Mouse (Mus musculus): ENCODE data around the gene Eif1. TPM values are rescaled to one million over a fixed set of nuclear protein-coding genes. Genes with fewer than 3 reads are reported as not detected.

The Eif1 gene
- polyA plus RNA-seq, 1 experiment from 2014 or later = 1,744 TPM

- Histone ChIP-seq H3K27me3 (ENCODE audit: control insufficient read depth, insufficient read depth, low read length) (no peaks in the 10 kb centered on the region), H3K9ac (ENCODE audit: low read depth, low read length) (no peak overlapping the region), H3K4me3 (ENCODE audit: low read length) (no peak overlapping the region), H3K4me2 (replicated peaks; ENCODE audit: low read depth, low read length) (no peak overlapping the region), H3K27ac (ENCODE audit: low read depth, low read length) (no peak overlapping the region), H3K36me3 (ENCODE audit: control insufficient read depth, insufficient read depth, low read length) (no peaks in the 10 kb centered on the region), H3K4me1 (ENCODE audit: control insufficient read depth, insufficient read depth, low read length) (no peaks in the 10 kb centered on the region), H3K9me3 (ENCODE audit: control insufficient read depth, low read length) (no peaks in the 10 kb centered on the region)
- ATAC-seq (ENCODE audit: low FRiP score, low TSS enrichment) = no peak
- 76% methylated on average over 4 of the region's 4 CpGs for WGBS
Observed at GRCm38 (mm10) chr11:100284988-100285387, 34.7 kb upstream of the Eif1 start.

- no peak for ATAC-seq (ENCODE audit: low FRiP score, low TSS enrichment)
- H3K4me1 ChIP-seq (ENCODE audit: control insufficient read depth, insufficient read depth, low read length) = no peaks in the 10 kb centered on the region
- H3K36me3 ChIP-seq (ENCODE audit: control insufficient read depth, insufficient read depth, low read length) = no peaks in the 10 kb centered on the region
- H3K9me3 ChIP-seq (ENCODE audit: control insufficient read depth, low read length) = no peaks in the 10 kb centered on the region
- H3K27ac ChIP-seq (ENCODE audit: low read depth, low read length) = no peak overlapping the region
- no peak overlapping the region for H3K4me2 ChIP-seq (replicated peaks; ENCODE audit: low read depth, low read length)
- 50% methylated on average over 10 of the region's 10 CpGs for WGBS
- H3K9ac ChIP-seq (ENCODE audit: low read depth, low read length) = no peak overlapping the region
- H3K27me3 ChIP-seq (ENCODE audit: control insufficient read depth, insufficient read depth, low read length) = no peaks in the 10 kb centered on the region
- H3K4me3 ChIP-seq (ENCODE audit: low read length) = no peak overlapping the region
Observed at GRCm38 (mm10) chr11:100287024-100287423, 32.7 kb upstream of the Eif1 start.

GRCm38 (mm10) chr11:100288942-100289341, 30.7 kb upstream of the Eif1 start:
- 86% methylated on average over 6 of the region's 6 CpGs for WGBS
- Histone ChIP-seq H3K27me3 (ENCODE audit: control insufficient read depth, insufficient read depth, low read length) (no peaks in the 10 kb centered on the region), H3K4me2 (replicated peaks; ENCODE audit: low read depth, low read length) (no peak overlapping the region), H3K27ac (ENCODE audit: low read depth, low read length) (no peak overlapping the region), H3K4me3 (ENCODE audit: low read length) (no peak overlapping the region), H3K4me1 (ENCODE audit: control insufficient read depth, insufficient read depth, low read length) (no peaks in the 10 kb centered on the region), H3K36me3 (ENCODE audit: control insufficient read depth, insufficient read depth, low read length) (no peaks in the 10 kb centered on the region), H3K9me3 (ENCODE audit: control insufficient read depth, low read length) (no peaks in the 10 kb centered on the region), H3K9ac (ENCODE audit: low read depth, low read length) (no peak overlapping the region)
- ATAC-seq (ENCODE audit: low FRiP score, low TSS enrichment) = no peak

- 47% methylated on average over 5 of the region's 5 CpGs for WGBS
- no peak for ATAC-seq (ENCODE audit: low FRiP score, low TSS enrichment)
- no peak overlapping the region for H3K9ac ChIP-seq (ENCODE audit: low read depth, low read length)
- H3K36me3 ChIP-seq (ENCODE audit: control insufficient read depth, insufficient read depth, low read length) = no peaks in the 10 kb centered on the region
- H3K4me1 ChIP-seq (ENCODE audit: control insufficient read depth, insufficient read depth, low read length) = no peaks in the 10 kb centered on the region
- no peak overlapping the region for H3K4me3 ChIP-seq (ENCODE audit: low read length)
- no peak overlapping the region for H3K27ac ChIP-seq (ENCODE audit: low read depth, low read length)
- H3K27me3 ChIP-seq (ENCODE audit: control insufficient read depth, insufficient read depth, low read length) = no peaks in the 10 kb centered on the region
- no peak overlapping the region for H3K4me2 ChIP-seq (replicated peaks; ENCODE audit: low read depth, low read length)
- H3K9me3 ChIP-seq (ENCODE audit: control insufficient read depth, low read length) = no peaks in the 10 kb centered on the region
Observed at GRCm38 (mm10) chr11:100290235-100290634, 29.4 kb upstream of the Eif1 start.

GRCm38 (mm10) chr11:100292884-100293283, 26.8 kb upstream of the Eif1 start:
- Histone ChIP-seq H3K36me3 (ENCODE audit: control insufficient read depth, insufficient read depth, low read length) (no peaks in the 10 kb centered on the region), H3K27me3 (ENCODE audit: control insufficient read depth, insufficient read depth, low read length) (no peaks in the 10 kb centered on the region), H3K27ac (ENCODE audit: low read depth, low read length) (no peak overlapping the region), H3K9me3 (ENCODE audit: control insufficient read depth, low read length) (no peaks in the 10 kb centered on the region), H3K9ac (ENCODE audit: low read depth, low read length) (no peak overlapping the region), H3K4me2 (replicated peaks; ENCODE audit: low read depth, low read length) (no peak overlapping the region), H3K4me3 (ENCODE audit: low read length) (no peak overlapping the region), H3K4me1 (ENCODE audit: control insufficient read depth, insufficient read depth, low read length) (no peaks in the 10 kb centered on the region)
- ATAC-seq (ENCODE audit: low FRiP score, low TSS enrichment) = no peak
- 55% methylated on average over 6 of the region's 6 CpGs for WGBS

- Histone ChIP-seq H3K9me3 (ENCODE audit: control insufficient read depth, low read length) (no peaks in the 10 kb centered on the region), H3K27ac (ENCODE audit: low read depth, low read length) (no peak overlapping the region), H3K9ac (ENCODE audit: low read depth, low read length) (no peak overlapping the region), H3K4me1 (ENCODE audit: control insufficient read depth, insufficient read depth, low read length) (no peaks in the 10 kb centered on the region), H3K4me2 (replicated peaks; ENCODE audit: low read depth, low read length) (no peak overlapping the region), H3K36me3 (ENCODE audit: control insufficient read depth, insufficient read depth, low read length) (no peaks in the 10 kb centered on the region), H3K4me3 (ENCODE audit: low read length) (no peak overlapping the region), H3K27me3 (ENCODE audit: control insufficient read depth, insufficient read depth, low read length) (no peaks in the 10 kb centered on the region)
- ATAC-seq (ENCODE audit: low FRiP score, low TSS enrichment) = peak; percentile 44; the same call in 1 of the 2 replicates
- 4% methylated on average over 10 of the region's 10 CpGs for WGBS
Observed at GRCm38 (mm10) chr11:100295308-100295707, 24.4 kb upstream of the Eif1 start.

- Histone ChIP-seq H3K4me1 (ENCODE audit: control insufficient read depth, insufficient read depth, low read length) (no peaks in the 10 kb centered on the region), H3K9me3 (ENCODE audit: control insufficient read depth, low read length) (no peaks in the 10 kb centered on the region), H3K4me3 (ENCODE audit: low read length) (no peak overlapping the region), H3K4me2 (replicated peaks; ENCODE audit: low read depth, low read length) (no peak overlapping the region), H3K27ac (ENCODE audit: low read depth, low read length) (no peak overlapping the region), H3K9ac (ENCODE audit: low read depth, low read length) (no peak overlapping the region), H3K36me3 (ENCODE audit: control insufficient read depth, insufficient read depth, low read length) (no peaks in the 10 kb centered on the region), H3K27me3 (ENCODE audit: control insufficient read depth, insufficient read depth, low read length) (no peaks in the 10 kb centered on the region)
- no peak for ATAC-seq (ENCODE audit: low FRiP score, low TSS enrichment)
- 35% methylated on average over 5 of the region's 5 CpGs for WGBS
Observed at GRCm38 (mm10) chr11:100297801-100298200, 21.9 kb upstream of the Eif1 start.

GRCm38 (mm10) chr11:100298274-100299036, 21.2 kb upstream of the Eif1 start:
- H3K27ac ChIP-seq (ENCODE audit: low read depth, low read length) = no peak overlapping the region
- no peaks in the 10 kb centered on the region for H3K27me3 ChIP-seq (ENCODE audit: control insufficient read depth, insufficient read depth, low read length)
- 0 out of 2 replicates have a peak overlapping the region, but pooled peaks have one; percentile 1 for H3K4me2 ChIP-seq (replicated peaks; ENCODE audit: low read depth, low read length)
- H3K9me3 ChIP-seq (ENCODE audit: control insufficient read depth, low read length) = no peaks in the 10 kb centered on the region
- no peak overlapping the region for H3K4me3 ChIP-seq (ENCODE audit: low read length)
- H3K36me3 ChIP-seq (ENCODE audit: control insufficient read depth, insufficient read depth, low read length) = no peaks in the 10 kb centered on the region
- no peaks in the 10 kb centered on the region for H3K4me1 ChIP-seq (ENCODE audit: control insufficient read depth, insufficient read depth, low read length)
- WGBS = 21% methylated on average over 18 of the region's 18 CpGs
- peak; percentile 47; the same call in 1 of the 2 replicates for ATAC-seq (ENCODE audit: low FRiP score, low TSS enrichment)
- no peak overlapping the region; the same call in 1 of the 2 replicates for H3K9ac ChIP-seq (ENCODE audit: low read depth, low read length)

GRCm38 (mm10) chr11:100300293-100300692, 19.4 kb upstream of the Eif1 start:
- Histone ChIP-seq H3K4me2 (replicated peaks; ENCODE audit: low read depth, low read length) (0 out of 2 replicates have a peak overlapping the region, but pooled peaks have one; percentile 8), H3K4me3 (ENCODE audit: low read length) (no peak overlapping the region), H3K36me3 (ENCODE audit: control insufficient read depth, insufficient read depth, low read length) (no peaks in the 10 kb centered on the region), H3K9ac (ENCODE audit: low read depth, low read length) (no peak overlapping the region), H3K27me3 (ENCODE audit: control insufficient read depth, insufficient read depth, low read length) (no peaks in the 10 kb centered on the region), H3K4me1 (ENCODE audit: control insufficient read depth, insufficient read depth, low read length) (no peaks in the 10 kb centered on the region), H3K27ac (ENCODE audit: low read depth, low read length) (no peak overlapping the region), H3K9me3 (ENCODE audit: control insufficient read depth, low read length) (no peaks in the 10 kb centered on the region)
- WGBS = 11% methylated on average over 5 of the region's 5 CpGs
- ATAC-seq (ENCODE audit: low FRiP score, low TSS enrichment) = no peak
